Mouse (Mus musculus): ENCODE data around the gene Myl9. TPM values are rescaled to one million over a fixed set of nuclear protein-coding genes. Genes with fewer than 3 reads are reported as not detected.

Gene Myl9
- total RNA-seq, 1 experiment from 2014 or later = 50.9 TPM

GRCm38 (mm10) chr2:156764022-156764421 lies 11.2 kb upstream of the Myl9 start:
- DNase-seq = no peak

DNA sequence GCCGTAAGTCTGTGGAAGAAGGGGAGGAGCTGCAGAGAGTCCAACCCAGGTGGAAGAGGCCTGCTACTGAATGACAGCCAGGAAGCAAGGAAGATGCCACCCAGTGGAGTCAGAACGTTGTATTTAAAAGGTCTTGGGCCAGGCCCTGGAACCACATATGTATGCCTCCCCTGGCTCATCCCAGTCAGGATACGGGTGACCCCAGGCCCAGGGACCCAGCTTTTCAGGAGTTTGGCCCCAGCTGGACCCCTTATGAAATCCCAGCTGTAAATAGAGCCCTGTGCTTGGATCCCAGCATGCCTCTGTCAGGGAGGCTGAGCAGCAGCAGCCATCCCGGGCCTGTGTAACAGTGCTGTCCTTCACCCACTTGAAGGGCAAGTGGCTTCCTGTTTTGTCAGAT lies 10.5 kb upstream of the Myl9 start:
- no peak for DNase-seq

GRCm38 (mm10) chr2:156765593-156765992 lies 9.6 kb upstream of the Myl9 start:
- no peak for DNase-seq

DNA sequence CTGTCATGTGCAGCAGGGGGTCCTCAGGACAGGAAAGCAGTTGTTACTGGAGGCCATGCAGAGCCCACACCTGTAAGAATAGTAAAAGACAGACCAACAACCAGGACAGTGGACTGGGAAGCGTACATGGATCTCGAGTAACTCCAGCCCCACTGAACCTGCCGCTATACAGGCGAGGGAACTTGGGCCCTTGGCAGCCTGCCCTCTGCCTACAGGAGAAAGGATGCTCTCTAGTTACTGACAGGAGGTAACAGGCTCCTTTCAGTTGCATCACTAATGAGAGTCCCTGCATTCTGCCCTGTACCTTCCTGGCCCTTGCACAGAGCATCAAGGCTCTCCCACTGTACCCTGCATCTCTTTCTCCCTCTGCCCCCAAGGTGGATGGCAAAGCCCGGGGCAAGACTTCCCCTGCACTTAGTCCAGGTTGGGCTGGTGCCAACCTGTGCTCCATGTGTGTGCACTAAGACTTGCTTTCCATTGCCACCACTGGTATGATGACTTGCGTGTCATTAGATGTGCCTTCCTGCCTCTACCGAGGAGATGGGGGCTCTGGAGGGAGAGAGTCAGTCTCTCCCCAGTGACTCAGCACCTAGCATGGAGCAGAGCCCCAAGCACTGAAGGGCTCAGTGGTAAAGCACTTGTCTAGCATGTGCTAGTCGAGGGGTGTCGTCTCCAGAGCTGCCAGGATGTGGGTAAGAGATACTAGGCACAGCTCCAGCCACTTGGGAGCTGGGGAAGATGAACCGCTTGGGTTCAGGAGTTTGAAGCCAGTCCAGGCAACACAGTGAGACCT lies 8.8 kb upstream of the Myl9 start:
- no peak for DNase-seq

GRCm38 (mm10) chr2:156767108-156767507 lies 8.1 kb upstream of the Myl9 start:
- no peak for DNase-seq

- no peak for DNase-seq
These were observed 5.9 kb upstream of the Myl9 start for GRCm38 (mm10) chr2:156769274-156769673.

DNA sequence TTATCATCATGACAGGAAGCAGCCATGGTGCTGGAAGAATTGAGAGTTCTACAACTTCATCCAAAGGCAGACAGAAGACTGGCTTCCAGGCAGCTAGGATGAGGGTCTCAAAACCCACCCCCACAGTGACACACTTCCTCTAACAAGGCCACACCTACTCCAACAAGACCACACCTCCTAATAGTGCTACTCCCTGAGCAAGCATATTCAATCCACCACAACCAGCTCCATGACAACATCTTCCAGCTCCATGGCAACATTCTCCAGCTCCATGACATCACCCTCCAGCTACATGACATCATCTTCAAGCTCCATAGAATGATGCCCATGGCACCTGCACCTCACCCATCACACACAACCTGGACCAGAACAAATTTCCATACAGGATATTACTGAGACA lies 1.8 kb upstream of the Myl9 start:
- no peak for DNase-seq

- DNase-seq = no peak
These were observed 1.0 kb upstream of the Myl9 start for GRCm38 (mm10) chr2:156774035-156774737.

DNA sequence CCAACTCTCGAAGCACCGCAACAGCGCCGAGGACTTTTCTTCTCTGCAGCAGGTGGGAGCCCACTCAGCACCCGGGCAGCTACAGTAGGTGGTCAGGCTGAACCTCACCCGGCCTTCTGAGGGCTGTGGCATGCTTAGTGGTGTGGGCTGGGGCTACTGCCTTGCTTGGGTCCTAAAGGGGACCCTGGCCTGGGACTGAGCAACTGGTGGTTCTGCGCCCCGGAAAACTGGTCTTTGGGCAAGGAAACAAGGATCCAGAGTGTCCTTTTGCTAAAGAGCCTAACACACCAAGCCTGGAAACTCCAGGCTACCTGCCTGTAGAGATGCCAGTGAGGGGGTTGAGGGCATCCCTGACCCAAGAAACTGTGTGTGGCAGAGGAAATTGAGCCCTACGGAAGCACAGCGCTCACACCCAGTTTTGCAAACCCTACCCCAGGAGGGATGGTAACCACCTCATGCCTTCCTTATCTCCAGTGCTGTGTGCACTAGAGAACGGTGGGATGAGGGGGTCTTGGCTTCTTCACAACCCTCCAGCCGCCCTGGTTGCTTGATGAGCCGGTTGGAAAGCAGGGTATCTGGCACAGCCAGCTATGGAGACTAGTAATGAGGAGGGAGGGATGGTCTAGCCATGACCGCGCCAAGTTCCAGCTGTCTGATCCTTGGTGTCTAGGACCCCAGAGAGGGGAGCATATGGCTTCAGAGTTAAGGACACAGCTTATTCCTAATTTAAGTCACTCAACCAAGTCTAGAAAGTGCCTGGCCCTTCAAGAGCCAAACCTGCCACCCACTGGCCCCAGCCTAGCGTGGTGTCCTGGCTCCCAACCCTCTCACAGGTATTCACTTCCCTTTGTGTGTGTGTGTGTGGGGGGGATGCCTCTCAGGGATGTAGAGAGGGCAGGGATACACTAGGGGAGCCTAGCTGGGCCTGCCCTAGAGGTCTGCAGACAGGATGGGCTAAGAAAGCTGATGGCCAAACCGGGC lies 525 bp downstream of the Myl9 start:
- no peak for DNase-seq

DNA sequence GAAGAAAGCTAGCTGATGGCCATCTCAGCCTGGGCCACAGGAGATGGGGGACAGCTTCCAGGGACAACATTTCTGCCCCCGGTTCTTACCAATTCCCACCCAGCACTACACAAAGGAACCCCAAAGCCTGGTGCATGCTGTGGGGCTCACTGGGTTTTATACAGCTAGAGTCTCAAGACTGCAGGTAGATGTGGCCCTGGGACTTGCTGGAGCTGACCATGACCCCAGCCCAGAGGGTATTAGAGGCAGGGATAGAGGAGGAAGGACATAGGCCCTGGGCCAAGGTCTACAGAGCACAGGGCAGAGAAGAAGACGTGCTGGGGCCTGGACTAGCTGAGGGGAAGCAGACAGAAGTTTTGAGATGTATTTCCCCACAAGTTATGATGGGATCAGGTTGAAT lies 1.7 kb downstream of the Myl9 start:
- no peak for DNase-seq

DNA sequence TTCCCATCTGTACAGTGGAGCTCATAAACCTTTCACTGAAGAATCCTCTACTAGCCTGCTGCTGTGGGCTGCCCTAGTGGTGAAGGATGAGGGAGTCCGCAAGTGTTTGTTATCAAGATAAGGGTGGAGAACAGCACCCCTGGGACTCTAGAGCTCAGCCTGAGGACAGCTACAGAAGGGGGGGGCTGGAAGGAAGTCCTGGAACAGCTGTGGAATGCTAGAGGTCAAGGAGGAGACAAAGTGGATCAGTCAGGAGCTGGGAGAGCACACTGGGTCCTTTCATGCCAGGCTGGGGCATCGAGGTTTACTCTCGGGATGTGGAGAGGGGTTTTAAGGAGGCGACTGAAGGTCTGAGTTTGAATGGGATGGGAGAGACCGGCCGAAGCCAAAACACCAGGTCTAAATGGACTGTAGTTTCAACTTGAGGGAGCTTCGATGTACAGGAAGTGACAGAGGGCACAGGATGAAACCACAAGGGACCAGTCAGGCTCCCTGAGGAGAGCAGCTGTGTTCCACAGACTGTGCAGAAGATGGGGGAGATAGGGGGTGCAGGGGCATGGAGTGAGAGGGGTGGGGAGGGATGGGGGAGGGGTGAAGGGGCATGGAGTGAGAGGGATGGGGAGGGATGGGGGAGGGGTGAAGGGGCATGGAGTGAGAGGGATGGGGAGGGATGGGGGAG lies 2.2 kb downstream of the Myl9 start:
- no peak for DNase-seq

GRCm38 (mm10) chr2:156778571-156778970 lies 3.4 kb downstream of the Myl9 start:
- DNase-seq = no peak

DNA sequence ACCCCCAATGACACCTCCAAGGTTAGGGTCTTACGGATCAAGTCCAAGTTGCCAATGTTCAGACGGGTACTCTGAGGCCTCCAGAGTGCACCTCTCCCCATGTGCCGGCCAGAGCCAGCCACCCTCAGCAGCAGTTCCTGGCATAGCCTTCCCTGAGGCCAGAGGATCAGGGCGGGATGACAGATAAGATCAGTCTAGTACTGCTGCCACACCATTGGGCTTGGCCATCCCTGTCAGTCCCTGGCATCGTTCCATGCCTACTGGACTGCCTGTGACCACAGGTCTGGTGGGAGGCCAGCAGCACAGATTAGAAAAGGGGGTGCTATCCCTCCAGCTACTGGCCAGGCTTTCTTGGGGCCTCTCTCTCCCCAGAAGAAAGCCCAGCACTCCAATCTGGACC lies 3.8 kb downstream of the Myl9 start:
- DNase-seq = peak; percentile 44

GRCm38 (mm10) chr2:156779488-156779887 lies 4.3 kb downstream of the Myl9 start:
- DNase-seq = no peak

DNA sequence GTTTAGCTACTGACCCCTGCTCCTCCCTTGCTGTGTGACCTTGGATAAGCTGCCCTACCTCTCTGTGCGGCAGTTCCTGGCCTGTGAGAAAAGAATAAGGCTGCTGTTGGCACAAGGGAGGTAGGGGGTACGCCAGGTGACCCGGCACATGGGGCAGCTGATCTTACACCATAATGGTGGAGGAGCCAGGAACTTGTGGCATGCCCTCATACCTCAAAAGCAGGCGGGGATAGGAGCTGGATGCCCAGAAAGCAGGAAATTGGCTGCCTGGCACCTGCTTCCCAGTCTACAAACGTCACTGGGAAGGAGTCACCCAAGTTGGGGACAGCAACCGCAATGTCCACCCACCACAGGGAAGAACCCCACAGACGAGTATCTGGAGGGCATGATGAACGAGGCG lies 4.9 kb downstream of the Myl9 start:
- no peak for DNase-seq

- no peak for DNase-seq
These were observed 5.5 kb downstream of the Myl9 start for GRCm38 (mm10) chr2:156780752-156781151.

DNA sequence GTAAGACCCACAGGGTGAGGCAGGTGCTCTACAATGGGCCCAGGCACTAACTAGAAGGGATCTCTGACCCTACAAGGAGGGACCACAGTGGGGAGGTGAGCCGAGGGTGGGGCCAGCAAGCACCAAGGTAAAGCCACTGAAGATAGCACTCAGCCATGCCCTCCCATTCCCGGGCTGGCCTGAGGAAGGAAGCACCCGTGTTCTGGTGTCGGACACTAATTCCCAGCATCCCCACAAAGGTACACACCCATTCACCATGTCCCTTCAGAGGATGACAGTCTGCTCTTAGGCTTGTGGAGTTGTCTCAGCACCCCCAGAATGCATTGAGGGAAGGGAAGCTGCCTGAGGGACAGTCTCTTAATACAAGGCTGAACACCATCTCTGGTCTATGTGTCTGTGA lies 6.1 kb downstream of the Myl9 start:
- no peak for DNase-seq

DNA sequence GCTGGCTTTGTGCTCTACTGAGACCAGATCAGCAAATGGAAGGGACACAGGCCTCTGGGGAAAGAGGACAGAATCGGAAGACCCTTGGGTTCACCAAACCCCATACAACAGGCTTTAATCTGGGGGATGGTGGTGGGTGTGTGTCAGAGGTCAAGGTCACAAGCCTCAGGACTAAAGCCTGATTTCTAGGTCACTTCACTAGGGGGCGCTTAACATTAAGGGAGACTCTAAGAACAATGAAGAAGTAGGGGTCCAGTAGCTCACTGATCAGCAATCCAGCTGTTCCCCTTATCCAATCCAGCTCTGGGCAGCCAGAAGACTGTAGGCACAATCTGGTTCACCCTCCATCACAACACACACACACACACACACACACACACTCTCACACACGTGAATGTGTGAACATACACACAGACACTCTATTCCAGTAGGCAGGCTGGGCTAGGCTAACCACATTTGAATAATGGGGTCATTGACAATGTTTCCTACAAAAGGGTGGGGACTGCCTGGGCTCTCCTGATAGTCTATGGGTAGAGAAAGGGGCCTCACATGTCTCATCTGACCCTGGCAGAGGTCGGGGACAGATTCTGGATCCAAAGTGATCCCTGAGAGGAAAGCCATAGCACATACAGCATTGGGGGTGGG lies 6.7 kb downstream of the Myl9 start:
- no peak for DNase-seq

DNA sequence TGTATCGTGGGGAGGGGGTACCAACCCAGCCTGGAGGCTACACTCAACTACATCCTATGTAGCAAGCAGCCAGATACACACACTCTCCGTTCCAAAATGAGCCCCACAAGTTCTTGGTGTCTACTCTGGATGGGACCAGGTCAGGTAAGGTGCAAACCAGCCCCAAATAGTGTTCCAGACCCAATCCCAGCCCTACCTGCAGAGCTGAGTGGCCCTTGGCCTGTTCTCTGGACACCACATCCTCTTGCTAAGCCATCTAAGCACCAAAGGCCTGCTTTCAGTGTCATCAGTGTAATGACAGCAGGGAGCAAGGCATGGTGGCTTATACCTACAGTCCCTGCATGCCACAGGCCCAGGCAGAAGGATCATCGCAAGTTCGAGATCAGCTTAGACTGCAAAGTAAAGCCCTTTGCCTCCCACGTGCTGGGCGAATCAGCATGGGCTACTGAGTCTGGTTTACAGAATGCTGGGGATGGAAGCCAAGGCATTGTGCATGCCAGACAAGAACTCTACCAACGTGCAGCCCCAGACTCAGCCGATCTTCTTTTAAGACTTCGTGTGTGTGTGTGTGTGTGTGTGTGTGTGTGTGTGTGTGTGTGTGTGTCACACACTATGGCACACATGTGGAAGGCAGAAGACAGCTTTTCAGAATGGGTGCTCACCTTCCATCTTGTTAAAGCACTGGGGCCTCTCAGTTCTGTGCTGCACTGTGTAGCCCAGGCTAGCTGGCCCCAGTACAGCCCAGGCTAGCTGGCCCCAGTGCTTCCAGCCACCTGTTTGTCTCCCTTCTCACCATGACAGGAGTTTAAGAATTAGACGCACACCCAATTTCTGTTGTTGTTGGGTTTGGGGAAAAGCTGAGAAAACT lies 7.5 kb downstream of the Myl9 start:
- DNase-seq = no peak

GRCm38 (mm10) chr2:156783349-156783728 lies 8.1 kb downstream of the Myl9 start:
- DNase-seq = peak; percentile 45
